Mouse (Mus musculus) testis, adult 2 months (tissue): Measurements from ENCODE around the gene Got1.

Source experiments
- CTCF ChIP-seq: fragments of 200-500 bp; IDR thresholded peaks from 2 replicates; pipeline ENCODE4 v1.5.1; 2012; ENCODE audit warnings: low read depth, mild to moderate bottlenecking, inconsistent platforms, low read length, moderate library complexity; ENCODE audit not compliant: control insufficient read depth, insufficient read depth, insufficient replicate concordance
- POLR2A ChIP-seq: fragments of 200-500 bp; IDR thresholded peaks from 2 replicates; pipeline ENCODE4 v1.6.1; 2012; ENCODE audit warnings: low read depth, mild to moderate bottlenecking, inconsistent platforms, low read length, moderate library complexity; ENCODE audit not compliant: control insufficient read depth

DNA sequence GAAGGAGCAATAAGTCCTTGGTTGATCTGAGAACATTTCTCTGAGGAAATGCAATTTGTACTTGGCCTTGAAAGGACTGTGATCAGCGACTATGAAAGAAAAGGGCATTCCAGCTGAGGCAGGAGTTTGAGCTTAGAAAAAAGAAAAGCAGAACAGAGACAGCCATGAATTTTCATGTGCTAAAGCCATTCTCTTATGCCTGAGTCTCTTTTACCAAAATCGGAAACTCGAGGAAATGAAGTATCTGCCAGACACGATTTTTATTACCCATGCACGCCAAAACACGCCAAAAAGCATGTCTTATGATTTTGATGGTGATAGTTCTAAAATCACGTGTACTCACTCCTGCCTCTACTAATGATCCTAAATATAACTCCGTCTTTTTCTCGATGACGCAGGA, 72.8 kb downstream of the Got1 start:
- TF ChIP-seq POLR2A (no peak), CTCF (no peak)
